8 mouse cellular contexts compared by ENCODE assay signal in the genomic region with DNA sequence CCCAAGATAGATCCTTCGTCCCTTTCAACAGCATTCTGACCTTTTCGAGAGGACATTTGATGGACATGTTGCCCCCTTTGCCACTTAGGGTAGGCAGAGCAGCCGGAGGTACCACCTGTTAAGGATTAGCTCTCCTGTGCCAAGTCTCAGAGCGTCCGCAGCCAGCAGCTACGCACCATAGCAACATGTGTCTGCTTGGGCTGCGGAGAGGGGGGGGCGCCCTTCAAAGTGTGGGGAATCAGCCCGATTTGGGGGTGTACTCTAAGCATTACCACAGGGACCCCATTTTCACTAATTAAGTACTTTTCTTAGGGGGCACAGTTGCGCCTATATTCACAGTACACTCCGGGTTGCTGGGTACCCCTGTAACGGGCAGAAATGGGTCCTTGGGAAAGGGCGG.
DNase-seq lines count a peak whose midpoint lies in the region; ATAC-seq and TF ChIP-seq lines count a peak whose summit lies in the region.

No protein-coding gene starts in this region.

- H3K9me3 ChIP-seq in embryonic facial prominence, embryonic 11.5 days (replicated peaks; ENCODE audit: control insufficient read depth, low read length), result peaks cover 16% of the 10 kb centered on the region
- H3K9me3 ChIP-seq in hindbrain, embryonic 15.5 days, result no peaks in the 10 kb centered on the region
- H3K9me3 ChIP-seq in midbrain, embryonic 16.5 days (replicated peaks; ENCODE audit: control insufficient read depth, low read length, poor library complexity, severe bottlenecking), result peaks cover 10% of the 10 kb centered on the region

- H3K9ac ChIP-seq in embryonic facial prominence, embryonic 11.5 days (replicated peaks; ENCODE audit: low read length), result no peak overlapping the region
- H3K9ac ChIP-seq in hindbrain, embryonic 15.5 days, result peak overlapping the region; percentile 50
- peak overlapping the region; percentile 61 for H3K9ac ChIP-seq in midbrain, embryonic 16.5 days (ENCODE audit: low read depth, low read length)

- intact Hi-C loops in left cerebral cortex, adult 2 months (cut with DNase I), result loop anchor here (1.0 to 10.0 kb wide), 3 partner anchors 103 to 637 kb away; partner anchors contain the start of gene Begain

- 43% methylated on average over 13 of the region's 13 CpGs for WGBS in embryonic facial prominence, embryonic 11.5 days
- 58% methylated on average over 13 of the region's 13 CpGs for WGBS in hindbrain, embryonic 15.5 days
- 50% methylated on average over 13 of the region's 13 CpGs for WGBS in midbrain, embryonic 16.5 days

- no peaks in the 10 kb centered on the region for H3K27me3 ChIP-seq in embryonic facial prominence, embryonic 11.5 days (ENCODE audit: control insufficient read depth, insufficient read depth, low read length)
- H3K27me3 ChIP-seq in hindbrain, embryonic 15.5 days, result no peaks in the 10 kb centered on the region
- H3K27me3 ChIP-seq in midbrain, embryonic 16.5 days (ENCODE audit: control insufficient read depth, insufficient read depth, low read depth, low read length), result no peaks in the 10 kb centered on the region

- no peak for DNase-seq in left cerebral cortex, adult 2 months (ENCODE audit: extremely low spot score in 1 of 2, low spot score in 2 of 2)
- no peak for DNase-seq in left cerebral cortex, adult 8-10 months (ENCODE audit: low spot score in 2 of 2)
- DNase-seq in embryonic facial prominence, embryonic 11.5 days (ENCODE audit: low spot score), result no peak
- no peak for DNase-seq in MN1 (ENCODE audit: low spot score)
- DNase-seq in adrenal gland, adult 18-20 months (ENCODE audit: low spot score in 2 of 2), result no peak

- H3K27ac ChIP-seq in left cerebral cortex, adult 2 months, result peak overlapping the region; percentile 92
- no peak overlapping the region for H3K27ac ChIP-seq in embryonic facial prominence, embryonic 11.5 days (replicated peaks; ENCODE audit: low read depth, low read length)
- H3K27ac ChIP-seq in hindbrain, embryonic 15.5 days (replicated peaks), result peak overlapping the region; percentile 88
- H3K27ac ChIP-seq in midbrain, embryonic 16.5 days (ENCODE audit: low read length), result peak overlapping the region; percentile 88

- no peak for TF ChIP-seq CTCF in left cerebral cortex, adult 2 months (IDR thresholded peaks at IDR 0.05)

- no peaks in the 10 kb centered on the region for H3K4me1 ChIP-seq in embryonic facial prominence, embryonic 11.5 days (ENCODE audit: control insufficient read depth, insufficient read depth, low read length)
- H3K4me1 ChIP-seq in hindbrain, embryonic 15.5 days (replicated peaks), result no peaks in the 10 kb centered on the region; the same call in 1 of the 2 replicates
- no peaks in the 10 kb centered on the region for H3K4me1 ChIP-seq in midbrain, embryonic 16.5 days (ENCODE audit: control insufficient read depth, insufficient read depth, low read length)

- no peak for ATAC-seq in embryonic facial prominence, embryonic 11.5 days (replicated peaks; ENCODE audit: insufficient number of reproducible peaks, low FRiP score, low TSS enrichment, low read depth)
- ATAC-seq in hindbrain, embryonic 15.5 days (ENCODE audit: low FRiP score, low read depth), result no peak
- ATAC-seq in midbrain, embryonic 16.5 days, result no peak
- no peak for ATAC-seq in megakaryocyte-erythroid progenitor cell, adult 5-6 weeks (replicated peaks; ENCODE audit: low FRiP score, low TSS enrichment, poor library complexity, severe bottlenecking)

- H3K4me2 ChIP-seq in embryonic facial prominence, embryonic 11.5 days (ENCODE audit: low read depth, low read length), result peak overlapping the region; percentile 31
- H3K4me2 ChIP-seq in hindbrain, embryonic 15.5 days, result peak overlapping the region; percentile 50
- H3K4me2 ChIP-seq in midbrain, embryonic 16.5 days (ENCODE audit: low read length), result peak overlapping the region; percentile 56

- no peaks in the 10 kb centered on the region for H3K36me3 ChIP-seq in embryonic facial prominence, embryonic 11.5 days (replicated peaks; ENCODE audit: control insufficient read depth, insufficient read depth, low read depth, low read length)
- H3K36me3 ChIP-seq in hindbrain, embryonic 15.5 days, result no peaks in the 10 kb centered on the region
- H3K36me3 ChIP-seq in midbrain, embryonic 16.5 days (ENCODE audit: control insufficient read depth, insufficient read depth, low read length), result no peaks in the 10 kb centered on the region

- peak overlapping the region; percentile 50 for H3K4me3 ChIP-seq in left cerebral cortex, adult 2 months
- peak overlapping the region; percentile 50 for H3K4me3 ChIP-seq in embryonic facial prominence, embryonic 11.5 days (ENCODE audit: low read depth, low read length)
- peak overlapping the region; percentile 45 for H3K4me3 ChIP-seq in hindbrain, embryonic 15.5 days
- peak overlapping the region; percentile 59 for H3K4me3 ChIP-seq in midbrain, embryonic 16.5 days (ENCODE audit: low read depth, low read length)
